Mouse (Mus musculus) liver (tissue): ENCODE data around the gene Ccdc148.

ENCODE experiments used
- DNase-seq: peaks from one replicate; pipeline ENCODE4 v3.0.0-alpha.2; 2020; ENCODE audit warnings: mixed read lengths

Ccdc148 gene

GRCm38 (mm10) chr2:59160605-59160963 lies at the start of gene Ccdc148, which contains the start of gene Pkp4:
TSS of gene Ccdc148 (minus strand) at chr2:59160683.
TSS of gene Pkp4 (plus strand) at chr2:59160850.
- DNase-seq, result peak; percentile 91

GRCm38 (mm10) chr2:59208276-59208675 lies 47.8 kb upstream of the Ccdc148 start:
- no peak for DNase-seq

- DNase-seq, result no peak
Measured at GRCm38 (mm10) chr2:59207725-59208124, 47.2 kb upstream of the Ccdc148 start.

GRCm38 (mm10) chr2:59207240-59207639 lies 46.8 kb upstream of the Ccdc148 start:
- no peak for DNase-seq

DNA sequence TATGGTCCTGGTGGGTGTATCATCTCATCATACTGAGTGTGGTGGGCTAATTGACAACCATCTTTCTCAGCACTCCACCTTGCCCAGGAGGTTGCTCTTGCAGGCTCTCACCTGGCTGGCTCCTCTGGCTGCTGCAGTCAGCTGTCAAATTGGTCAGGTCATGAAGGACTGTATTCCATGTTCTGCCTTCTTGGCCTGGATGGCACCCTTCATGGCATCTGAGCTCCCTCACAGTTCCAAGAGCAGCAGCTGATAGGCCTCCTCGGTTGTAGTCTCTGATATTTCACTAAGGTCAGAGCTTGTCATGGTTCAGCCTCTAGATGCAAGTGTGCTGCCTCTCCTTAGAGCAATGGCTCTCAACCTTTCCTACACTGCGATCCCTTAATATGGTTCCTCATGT lies 45.7 kb upstream of the Ccdc148 start:
- no peak for DNase-seq

DNA sequence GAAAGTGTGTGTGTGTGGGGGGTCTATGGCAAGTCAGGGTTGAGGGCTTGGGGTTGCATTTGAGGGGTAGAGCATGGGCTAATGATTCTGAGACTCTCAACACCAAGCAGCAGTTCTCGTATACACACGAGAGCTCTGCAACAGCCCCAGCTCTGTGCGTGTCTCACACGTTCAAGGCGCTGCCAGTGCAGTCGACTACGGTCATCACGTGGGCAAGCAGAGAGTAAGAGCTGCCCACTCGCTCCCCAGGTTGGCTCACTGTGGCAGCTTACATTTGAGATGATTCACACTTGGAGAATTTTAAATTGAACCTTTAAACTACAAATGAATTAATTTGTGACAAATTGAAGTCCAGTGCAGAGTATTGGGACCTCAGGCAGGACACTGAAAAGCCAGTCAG lies 44.6 kb upstream of the Ccdc148 start:
- no peak for DNase-seq

DNA sequence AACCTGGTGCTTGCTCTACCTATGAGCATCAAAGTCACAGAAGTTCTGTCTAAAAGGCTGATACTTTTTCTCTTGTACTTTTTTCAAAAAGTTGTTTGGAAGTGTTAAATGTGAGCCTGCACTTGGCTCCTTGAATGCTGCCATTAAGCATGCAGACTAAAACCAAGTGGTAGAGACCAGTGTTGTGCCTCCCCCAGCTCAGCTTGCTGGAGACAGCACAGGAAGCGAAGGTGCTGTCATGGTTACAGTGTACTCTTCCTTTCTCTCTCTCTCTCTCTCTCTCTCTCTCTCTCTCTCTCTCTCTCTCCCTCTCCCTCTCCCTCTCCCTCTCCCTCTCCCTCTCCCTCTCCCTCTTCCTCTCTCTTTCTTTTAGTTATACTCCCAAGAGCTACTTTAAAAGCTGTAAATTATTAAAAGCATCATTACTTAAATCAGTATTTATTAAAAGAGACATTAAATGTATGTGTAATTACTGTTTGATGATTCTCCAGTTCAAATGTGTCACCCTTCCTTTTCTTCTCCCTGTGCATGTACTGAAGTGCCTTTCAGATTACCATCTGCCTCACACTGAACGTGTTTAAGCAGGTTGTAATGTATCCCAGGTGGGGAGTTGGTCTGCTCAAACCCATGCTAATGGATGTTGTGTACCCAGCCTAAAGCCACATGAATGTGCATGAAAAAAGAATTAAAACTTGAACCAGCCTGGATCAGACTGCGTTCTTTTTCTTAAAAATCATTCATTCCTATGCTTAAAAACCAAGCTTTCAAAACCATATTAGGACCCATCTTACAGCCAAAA lies 43.3 kb upstream of the Ccdc148 start:
- no peak for DNase-seq

DNA sequence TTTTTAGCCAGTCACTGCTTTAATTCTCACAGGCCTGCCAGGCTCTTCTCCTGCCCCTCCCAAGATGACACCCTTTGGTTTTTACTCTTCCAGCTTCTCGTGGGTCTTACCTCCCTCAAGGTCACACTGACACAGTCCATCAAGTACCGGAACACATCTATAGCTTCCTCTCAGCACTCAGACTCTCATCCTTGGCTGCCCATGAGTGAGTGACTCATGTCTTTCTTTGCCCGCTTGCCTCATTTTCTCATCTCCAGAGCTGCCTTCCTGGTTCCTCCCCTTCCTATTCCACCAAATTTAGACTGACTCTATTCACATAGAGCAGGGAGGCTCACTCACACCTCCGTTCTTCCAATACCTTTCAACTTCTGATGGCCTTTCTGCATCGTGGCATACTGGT lies 42.4 kb upstream of the Ccdc148 start:
- no peak for DNase-seq

DNA sequence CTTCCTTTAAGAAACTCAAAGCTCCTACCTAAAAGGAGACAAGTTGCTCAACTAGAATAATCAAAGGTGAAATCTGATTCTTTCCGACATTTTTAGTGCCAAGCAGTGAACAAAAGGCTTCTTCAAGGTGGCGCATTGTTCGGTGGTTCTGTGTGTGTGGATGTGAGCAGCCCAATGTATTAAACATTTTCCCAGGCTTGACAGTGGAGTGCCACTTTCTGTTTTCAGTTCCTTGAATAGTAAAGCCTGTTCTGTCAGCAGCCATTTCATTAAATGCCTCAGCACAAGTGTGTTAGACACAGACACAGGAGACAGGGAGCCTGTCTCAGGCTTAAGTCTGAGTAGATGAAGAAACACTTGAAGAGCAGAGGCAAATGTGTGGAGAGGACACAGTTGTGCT lies 40.0 kb upstream of the Ccdc148 start:
- DNase-seq, result no peak

DNA sequence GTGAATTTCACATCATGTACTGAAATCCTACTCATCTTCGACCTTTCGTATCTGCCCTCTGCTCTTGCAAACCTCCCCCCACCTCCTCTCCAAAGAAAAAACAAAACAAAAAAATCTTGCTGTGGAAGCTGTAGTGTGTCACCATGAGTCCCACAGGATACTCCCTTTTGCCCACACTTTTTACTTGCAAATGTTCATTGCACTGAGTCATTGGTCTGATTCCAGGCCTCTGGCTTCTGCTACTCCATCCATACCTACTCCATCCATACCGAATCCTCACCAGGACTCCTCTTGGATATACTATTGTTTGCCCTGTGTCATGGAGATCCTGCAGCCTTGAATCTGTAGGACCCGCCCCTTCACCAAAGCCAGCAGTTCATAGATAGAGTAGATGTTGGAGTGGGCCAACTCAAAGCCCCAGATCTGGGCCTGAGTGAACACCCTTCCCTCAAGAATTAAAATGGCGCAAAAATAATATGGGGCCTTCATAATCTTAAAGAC lies 39.0 kb upstream of the Ccdc148 start:
- DNase-seq, result no peak

DNA sequence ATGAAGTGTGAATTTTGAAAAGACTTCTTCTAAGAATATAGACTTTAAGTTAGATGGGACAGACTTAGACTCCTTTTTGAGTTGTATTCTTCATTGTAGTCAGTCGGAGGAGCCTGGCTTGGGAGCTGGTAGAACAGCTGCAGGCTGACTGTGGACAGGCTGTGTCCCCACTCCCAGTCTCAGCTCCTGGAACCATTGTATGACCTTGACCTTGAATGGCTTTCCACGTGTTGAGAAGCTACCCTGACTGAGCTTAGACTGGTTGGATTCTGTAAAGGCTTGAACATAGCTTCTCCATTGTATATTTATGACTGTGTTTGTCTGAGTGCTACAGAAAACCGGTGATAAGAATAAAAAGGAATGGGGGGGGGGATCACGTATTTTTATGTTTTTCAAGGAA lies 36.7 kb upstream of the Ccdc148 start:
- no peak for DNase-seq

- no peak for DNase-seq
Measured at GRCm38 (mm10) chr2:59193117-59193516, 32.6 kb upstream of the Ccdc148 start.

- no peak for DNase-seq
Measured at GRCm38 (mm10) chr2:59191466-59191865, 31.0 kb upstream of the Ccdc148 start.

DNA sequence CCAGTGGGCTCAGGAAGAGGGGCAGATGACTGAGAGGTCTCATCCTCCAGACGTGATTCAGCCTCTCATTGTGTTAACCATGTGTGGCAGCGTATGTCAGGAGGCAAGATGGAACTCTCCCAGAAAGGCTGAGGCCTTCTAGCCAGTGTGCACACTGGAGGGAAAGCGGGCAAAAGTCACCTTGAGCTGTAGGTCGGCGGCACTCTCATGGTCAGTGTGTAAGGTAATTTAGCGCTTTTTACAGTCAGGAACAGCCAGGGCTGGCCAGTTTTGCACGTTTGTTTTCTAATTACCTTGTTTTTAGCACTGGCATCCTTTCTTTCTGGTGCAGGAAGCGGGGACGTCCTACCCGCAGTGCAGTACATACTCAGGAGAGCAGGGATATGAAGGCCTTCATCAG lies 29.7 kb upstream of the Ccdc148 start:
- no peak for DNase-seq

GRCm38 (mm10) chr2:59189661-59190185 lies 29.2 kb upstream of the Ccdc148 start:
- DNase-seq, result no peak

DNA sequence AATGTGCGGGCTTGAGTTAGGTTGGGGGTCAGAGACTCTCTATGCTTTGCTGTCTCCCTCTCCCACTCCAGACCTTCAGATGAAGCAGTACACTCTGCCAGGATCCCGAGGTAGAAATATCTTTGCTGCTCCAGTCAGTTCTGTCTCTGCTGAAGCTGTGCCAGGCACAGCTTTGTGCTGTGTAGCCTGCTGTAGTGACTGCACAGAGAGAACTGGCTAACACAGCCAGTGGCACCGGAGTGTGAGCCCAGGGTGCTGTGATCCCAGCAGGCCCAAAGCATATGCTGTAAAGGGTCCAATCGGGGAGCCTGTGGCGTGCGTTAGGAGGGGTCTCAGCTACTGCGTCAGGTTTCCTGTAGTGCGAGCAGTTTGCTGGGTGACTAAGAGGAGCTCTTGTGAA lies 27.8 kb upstream of the Ccdc148 start:
- no peak for DNase-seq

DNA sequence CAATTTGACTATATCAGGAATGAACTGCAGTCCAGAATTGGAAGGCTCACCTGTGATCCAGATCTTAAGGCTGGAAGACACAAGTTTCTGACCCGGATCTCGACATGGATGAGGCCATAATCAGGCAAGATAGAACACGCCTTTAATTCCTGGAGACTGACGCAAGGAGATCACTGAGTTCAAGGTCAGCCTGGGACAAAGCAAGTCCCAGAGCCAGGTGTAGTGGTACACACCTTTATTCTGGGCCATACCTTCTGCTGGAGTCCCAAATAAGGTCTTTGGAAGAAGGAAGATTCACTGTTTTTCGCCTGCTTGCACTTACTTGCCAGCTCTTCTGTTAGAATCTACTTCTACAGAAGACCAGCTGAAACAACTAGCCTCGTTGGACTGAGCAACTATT lies 26.5 kb upstream of the Ccdc148 start:
- no peak for DNase-seq

- no peak for DNase-seq
Measured at GRCm38 (mm10) chr2:59186122-59186521, 25.6 kb upstream of the Ccdc148 start.

- DNase-seq, result no peak
Measured at GRCm38 (mm10) chr2:59184107-59185064, 23.9 kb upstream of the Ccdc148 start.

DNA sequence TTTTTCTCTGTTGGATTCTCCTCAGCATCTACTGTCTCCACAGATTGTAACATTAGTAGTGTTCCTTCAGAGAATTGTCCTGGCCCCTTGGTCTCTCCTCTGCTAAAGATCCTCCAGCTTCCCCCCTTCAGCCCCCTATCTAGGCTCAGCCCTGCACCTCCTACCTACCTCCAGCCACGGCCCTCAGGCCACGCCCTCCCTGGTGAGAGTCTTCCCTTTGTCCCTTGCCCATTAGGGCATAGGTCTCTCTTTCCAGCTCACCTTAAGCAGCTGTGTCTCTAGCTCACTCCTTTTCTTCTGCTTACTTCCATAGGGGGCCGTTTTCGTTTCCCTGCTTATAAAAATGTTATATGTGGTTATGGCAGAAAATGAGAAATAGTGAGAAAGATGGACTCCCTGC lies 23.1 kb upstream of the Ccdc148 start:
- DNase-seq, result no peak

DNA sequence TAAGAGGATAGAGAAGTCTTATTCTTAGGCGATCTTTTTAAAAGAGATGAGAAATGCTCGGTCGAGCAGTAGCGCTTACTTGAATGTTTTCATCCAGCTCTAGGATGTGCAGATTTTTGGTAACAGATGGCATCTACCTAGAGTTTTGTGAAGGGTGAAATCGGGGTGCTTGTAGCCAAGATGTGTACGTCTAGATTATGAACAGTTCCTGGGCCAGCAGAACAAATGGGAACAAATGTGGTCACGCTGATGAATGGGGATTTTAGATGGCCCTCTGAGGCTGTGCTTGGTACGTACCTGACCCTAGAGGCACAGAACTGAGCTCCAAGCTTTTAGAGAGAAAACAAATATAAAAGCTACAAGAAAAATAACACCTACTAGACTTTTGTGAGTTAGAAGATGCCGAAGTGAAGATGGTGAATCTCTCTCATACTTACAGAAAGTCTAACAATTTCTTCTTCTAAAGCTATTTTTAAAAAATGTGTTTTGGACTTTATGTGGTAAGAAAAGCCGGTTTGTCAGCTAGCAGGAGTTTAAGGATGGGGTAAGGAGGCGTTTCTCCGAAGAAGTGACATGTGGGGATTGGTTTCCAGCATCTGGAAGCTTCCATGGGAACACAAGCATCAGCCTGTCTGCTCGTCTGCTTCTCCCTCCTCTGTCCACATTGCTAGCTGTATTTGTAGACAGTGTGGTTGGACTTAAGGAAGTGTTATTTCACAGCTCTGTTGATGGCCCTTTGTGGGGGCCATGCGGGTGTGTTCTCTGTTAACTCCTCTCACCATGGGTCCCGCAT lies 21.0 kb upstream of the Ccdc148 start:
- DNase-seq, result no peak

DNA sequence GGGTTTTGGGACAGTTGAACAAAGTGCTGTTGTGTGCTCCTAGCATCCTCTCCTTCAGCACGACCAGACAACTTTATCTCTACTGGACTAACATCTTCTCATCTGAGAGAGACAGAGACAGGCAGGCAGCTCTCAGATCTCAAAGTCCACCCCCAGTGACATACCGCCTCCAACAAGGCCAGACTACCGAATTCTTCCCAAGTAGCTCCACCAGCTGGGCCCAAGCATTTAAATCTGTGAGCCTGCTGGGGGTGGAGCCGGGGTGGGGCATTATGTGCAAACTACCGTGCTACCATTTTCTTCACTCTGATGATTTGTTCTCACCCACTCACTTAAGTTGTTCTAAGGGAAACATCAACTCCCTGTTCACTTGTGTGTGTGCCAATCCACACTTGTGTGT lies 19.0 kb upstream of the Ccdc148 start:
- no peak for DNase-seq

GRCm38 (mm10) chr2:59178960-59179359 lies 18.5 kb upstream of the Ccdc148 start:
- DNase-seq, result no peak
